Mouse (Mus musculus) heart, embryonic 13.5 days (tissue): ENCODE measurements around the gene Zfp40. TPM values are rescaled to one million over a fixed set of nuclear protein-coding genes. Genes with fewer than 3 reads are reported as not detected.
"Not testable (repeated sequence)": the region's sequence is repeated elsewhere in the genome, so short reads cannot be mapped to it uniquely, and the experiment has no call there.

Experiments
- ATAC-seq: fragments of 200-750 bp; cut with Nextera tagmentation; 2 replicates; pipeline ENCODE4 v1.8.0; 2017; ENCODE audit warnings: moderate TSS enrichment; ENCODE audit not compliant: insufficient number of reproducible peaks, low FRiP score, low TSS enrichment; ENCODE audit errors: extremely low read depth
- H3K27ac ChIP-seq: fragments of 300-500 bp; sonication (generic); replicated peaks from 2 replicates; pipeline ENCODE4 v1.5.1; 2015; ENCODE audit warnings: moderate library complexity, mild to moderate bottlenecking, inconsistent platforms
- H3K27me3 ChIP-seq: fragments of 300-500 bp; sonication (generic); replicated peaks from 2 replicates; pipeline ENCODE4 v1.6.1; 2015; ENCODE audit warnings: mild to moderate bottlenecking, inconsistent platforms
- H3K36me3 ChIP-seq: fragments of 300-500 bp; sonication (generic); 2 replicates; pipeline ENCODE4 v1.6.1; 2015; ENCODE audit warnings: mild to moderate bottlenecking, inconsistent platforms
- H3K4me1 ChIP-seq: fragments of 300-500 bp; sonication (generic); 2 replicates; pipeline ENCODE4 v1.6.1; 2015; ENCODE audit warnings: inconsistent platforms
- H3K4me2 ChIP-seq: fragments of 300-500 bp; sonication (generic); 2 replicates; pipeline ENCODE4 v1.6.1; 2015; ENCODE audit warnings: inconsistent platforms, mild to moderate bottlenecking, moderate library complexity
- H3K4me3 ChIP-seq: fragments of 300-500 bp; sonication (generic); 2 replicates; pipeline ENCODE4 v1.5.1; 2015; ENCODE audit warnings: moderate library complexity, mild to moderate bottlenecking, inconsistent platforms
- H3K9ac ChIP-seq: fragments of 300-500 bp; sonication (generic); 2 replicates; pipeline ENCODE4 v1.6.1; 2015; ENCODE audit warnings: inconsistent platforms, mild to moderate bottlenecking, moderate library complexity
- H3K9me3 ChIP-seq: fragments of 300-500 bp; sonication (generic); 2 replicates; pipeline ENCODE4 v1.6.1; 2016; ENCODE audit warnings: inconsistent platforms
- WGBS: fragments of 180-500 bp; shearing (Covaris S2); methylation state at CpG from one replicate; pipeline ENCODE4 v1.1.7; 2015; ENCODE audit warnings: mixed read lengths; 5-methylcytosine and 5-hydroxymethylcytosine counted together
- polyA plus RNA-seq: library from polyadenylated mRNA; unstranded; fragments of >200 nt; fragmentation: Nextera tagmentation; extraction: Ambion mirVana; gene quantifications from 2 replicates; pipeline ENCODE4 v1.2.1, GENCODE M21; 2015

Zfp40 gene
- polyA plus RNA-seq: 7.6 TPM in 2 replicates

- peak within 1 kb of the TSS; percentile 80 for H3K4me2 ChIP-seq
- 3% methylated on average over 27 of the region's 27 CpGs for WGBS
- H3K9ac ChIP-seq: peak within 1 kb of the TSS; percentile 84
- peak within 1 kb of the TSS; percentile 75 for H3K27ac ChIP-seq
- peaks cover 10% of the 10 kb centered on the region for H3K4me1 ChIP-seq
- H3K27me3 ChIP-seq: no peaks in the 10 kb centered on the region
- peaks cover 14% of the 10 kb centered on the region for H3K36me3 ChIP-seq
- no peaks in the 10 kb centered on the region for H3K9me3 ChIP-seq
- H3K4me3 ChIP-seq: peak within 1 kb of the TSS; percentile 71
- ATAC-seq: peak; percentile 96
These were observed at the start of gene Zfp40 for GRCm38 (mm10) chr17:23192453-23193379. Gene Zfp40, minus strand, starts transcription at chr17:23193252.

GRCm38 (mm10) chr17:23218320-23218719, 25.3 kb upstream of the Zfp40 start:
- ATAC-seq: no peak

GRCm38 (mm10) chr17:23199856-23200255, 6.8 kb upstream of the Zfp40 start:
- not testable (repeated sequence) for H3K9ac ChIP-seq, H3K36me3 ChIP-seq, H3K4me3 ChIP-seq, H3K27me3 ChIP-seq, H3K4me1 ChIP-seq, H3K9me3 ChIP-seq, H3K27ac ChIP-seq, H3K4me2 ChIP-seq, ATAC-seq
- 2% methylated on average over 1 of the region's 1 CpGs for WGBS

More at GRCm38 (mm10) chr17:23218320-23218719, 25.3 kb upstream of the Zfp40 start:
- no peaks in the 10 kb centered on the region for H3K36me3 ChIP-seq
- H3K27ac ChIP-seq: no peak overlapping the region
- 83% methylated on average over 2 of the region's 2 CpGs for WGBS
- no peak overlapping the region for H3K4me2 ChIP-seq
- no peak overlapping the region for H3K9ac ChIP-seq
- no peaks in the 10 kb centered on the region for H3K27me3 ChIP-seq
- H3K4me1 ChIP-seq: no peaks in the 10 kb centered on the region
- no peaks in the 10 kb centered on the region for H3K9me3 ChIP-seq
- no peak overlapping the region for H3K4me3 ChIP-seq

- peak overlapping the region; percentile 67 for H3K27ac ChIP-seq
- peaks cover 10% of the 10 kb centered on the region for H3K4me1 ChIP-seq
- H3K9me3 ChIP-seq: no peaks in the 10 kb centered on the region
- no peaks in the 10 kb centered on the region for H3K27me3 ChIP-seq
- peak overlapping the region; percentile 82 for H3K9ac ChIP-seq
- peak overlapping the region; percentile 80 for H3K4me2 ChIP-seq
- WGBS: under 1% methylated on average over 11 of the region's 11 CpGs
- H3K4me3 ChIP-seq: peak overlapping the region; percentile 71
- peaks cover 11% of the 10 kb centered on the region for H3K36me3 ChIP-seq
- peak; percentile 73 for ATAC-seq
These were observed 389 bp upstream of the Zfp40 start for GRCm38 (mm10) chr17:23193441-23193840.

GRCm38 (mm10) chr17:23187680-23188079, 5.4 kb downstream of the Zfp40 start:
- no peak overlapping the region for H3K9ac ChIP-seq
- peaks cover 48% of the 10 kb centered on the region for H3K36me3 ChIP-seq
- H3K27me3 ChIP-seq: no peaks in the 10 kb centered on the region
- H3K4me2 ChIP-seq: no peak overlapping the region
- no peak for ATAC-seq
- WGBS: 57% methylated on average over 2 of the region's 2 CpGs
- no peaks in the 10 kb centered on the region for H3K9me3 ChIP-seq
- H3K4me3 ChIP-seq: no peak overlapping the region
- H3K27ac ChIP-seq: no peak overlapping the region
- peaks cover 10% of the 10 kb centered on the region for H3K4me1 ChIP-seq

Other genes starting within 250 kb of the Zfp40 start
- gene Vmn2r-ps130, start 132.1 kb downstream of the Zfp40 start, polyA plus RNA-seq: not detected in 2 replicates
- not detected in 2 replicates for gene Vmn2r114, start 119.3 kb upstream of the Zfp40 start, polyA plus RNA-seq
- gene Vmn2r115, start 150.5 kb upstream of the Zfp40 start, polyA plus RNA-seq: not detected in 2 replicates
- not detected in 2 replicates for gene Vmn2r116, start 191.4 kb upstream of the Zfp40 start, polyA plus RNA-seq